Mouse (Mus musculus) skeletal muscle tissue, adult 2 months (tissue): ENCODE data around the gene Rcor1.

ENCODE experiments used
- DNase-seq: peaks from one replicate; pipeline ENCODE4 v3.0.0-alpha.2; 2012; ENCODE audit warnings: low read depth, low spot score

Rcor1 gene

GRCm38 (mm10) chr12:111125666-111126065 lies 86.5 kb downstream of the Rcor1 start:
- no peak for DNase-seq

GRCm38 (mm10) chr12:111134169-111134568 lies 95.0 kb downstream of the Rcor1 start:
- DNase-seq = no peak

GRCm38 (mm10) chr12:111134791-111135733 lies 95.9 kb downstream of the Rcor1 start:
- no peak for DNase-seq

GRCm38 (mm10) chr12:111135953-111136352 lies 96.8 kb downstream of the Rcor1 start:
- no peak for DNase-seq

GRCm38 (mm10) chr12:111137079-111137478 lies 97.9 kb downstream of the Rcor1 start:
- DNase-seq = no peak

- no peak for DNase-seq
Measured at GRCm38 (mm10) chr12:111143005-111143508, 103.9 kb downstream of the Rcor1 start.

GRCm38 (mm10) chr12:111143509-111144063 lies 104.4 kb downstream of the Rcor1 start:
- DNase-seq = peak; percentile 40

- DNase-seq = no peak
Measured at GRCm38 (mm10) chr12:111144598-111144997, 105.4 kb downstream of the Rcor1 start.

- no peak for DNase-seq
Measured at GRCm38 (mm10) chr12:111145269-111145668, 106.1 kb downstream of the Rcor1 start.

- DNase-seq = no peak
Measured at GRCm38 (mm10) chr12:111149495-111150235, 110.5 kb downstream of the Rcor1 start.

- no peak for DNase-seq
Measured at GRCm38 (mm10) chr12:111150236-111150596, 111.1 kb downstream of the Rcor1 start.

- no peak for DNase-seq
Measured at GRCm38 (mm10) chr12:111151422-111152156, 112.4 kb downstream of the Rcor1 start.

GRCm38 (mm10) chr12:111152579-111152978 lies 113.4 kb downstream of the Rcor1 start:
- no peak for DNase-seq

GRCm38 (mm10) chr12:111152981-111153710 lies 114.0 kb downstream of the Rcor1 start:
- DNase-seq = no peak

GRCm38 (mm10) chr12:111153946-111154345 lies 114.8 kb downstream of the Rcor1 start:
- DNase-seq = no peak

- no peak for DNase-seq
Measured at GRCm38 (mm10) chr12:111154641-111155040, 115.5 kb downstream of the Rcor1 start.

- no peak for DNase-seq
Measured at GRCm38 (mm10) chr12:111155756-111156155, 116.6 kb downstream of the Rcor1 start.

GRCm38 (mm10) chr12:111159659-111160428 lies 120.7 kb downstream of the Rcor1 start:
- DNase-seq = peak; percentile 26

- DNase-seq = no peak
Measured at GRCm38 (mm10) chr12:111160871-111161270, 121.7 kb downstream of the Rcor1 start.

GRCm38 (mm10) chr12:111161943-111162311 lies 122.8 kb downstream of the Rcor1 start:
- no peak for DNase-seq
